Mouse (Mus musculus) c-Kit-negative CD71-positive TER-119-positive erythroid progenitor cells, embryonic 14.5 days (primary cell): ENCODE measurements around the gene Hba-a1.
"Not testable (repeated sequence)": the region's sequence is repeated elsewhere in the genome, so short reads cannot be mapped to it uniquely, and the experiment has no call there.

Experiments used
- DNase-seq: peaks from one replicate; pipeline ENCODE4 v3.0.0-alpha.2; 2013; ENCODE audit warnings: low read depth, low spot score

Hba-a1 gene

GRCm38 (mm10) chr11:32262674-32263415 is 20.5 kb upstream of the Hba-a1 start:
- no peak for DNase-seq

GRCm38 (mm10) chr11:32265117-32265738 is 18.1 kb upstream of the Hba-a1 start:
- DNase-seq, result peak; percentile 79

- no peak for DNase-seq
Observed at GRCm38 (mm10) chr11:32266194-32266593, 17.1 kb upstream of the Hba-a1 start.

GRCm38 (mm10) chr11:32266776-32267175 is 16.5 kb upstream of the Hba-a1 start:
- no peak for DNase-seq

- DNase-seq, result peak; percentile 86
Observed at GRCm38 (mm10) chr11:32267188-32267884, 16.0 kb upstream of the Hba-a1 start, which contains the start of gene Nprl3. Nprl3 (minus strand) TSS chr11:32267707.

- no peak for DNase-seq
Observed at GRCm38 (mm10) chr11:32267964-32268363, 15.3 kb upstream of the Hba-a1 start.

GRCm38 (mm10) chr11:32268952-32269351 is 14.4 kb upstream of the Hba-a1 start:
- peak; percentile 82 for DNase-seq

- DNase-seq, result no peak
Observed at GRCm38 (mm10) chr11:32271178-32271577, 12.1 kb upstream of the Hba-a1 start.

- no peak for DNase-seq
Observed at GRCm38 (mm10) chr11:32276347-32276746, 7.0 kb upstream of the Hba-a1 start, which contains the start of gene Hba-x. Hba-x (plus strand) TSS chr11:32276400.

GRCm38 (mm10) chr11:32277736-32278457 is 5.4 kb upstream of the Hba-a1 start:
- DNase-seq, result no peak

GRCm38 (mm10) chr11:32278458-32278957 is 4.8 kb upstream of the Hba-a1 start:
- no peak for DNase-seq

- no peak for DNase-seq
Observed at GRCm38 (mm10) chr11:32280646-32281045, 2.7 kb upstream of the Hba-a1 start.

GRCm38 (mm10) chr11:32281416-32282144 is 1.7 kb upstream of the Hba-a1 start:
- no peak for DNase-seq

- peak; percentile 83 for DNase-seq
Observed at GRCm38 (mm10) chr11:32284582-32284981, 1.3 kb downstream of the Hba-a1 start.

- peak; percentile 89 for DNase-seq
Observed at GRCm38 (mm10) chr11:32285031-32285775, 1.9 kb downstream of the Hba-a1 start.

GRCm38 (mm10) chr11:32285887-32286286 is 2.6 kb downstream of the Hba-a1 start:
- DNase-seq, result not testable (repeated sequence)

- peak; percentile 79 for DNase-seq
Observed at GRCm38 (mm10) chr11:32286695-32287492, 3.6 kb downstream of the Hba-a1 start, which contains the start of gene Hbq1b. Hbq1b (plus strand) TSS chr11:32286965.

- peak; percentile 63 for DNase-seq
Observed at GRCm38 (mm10) chr11:32287493-32287825, 4.1 kb downstream of the Hba-a1 start.

- not testable (repeated sequence) for DNase-seq
Observed at GRCm38 (mm10) chr11:32292819-32293218, 9.5 kb downstream of the Hba-a1 start.
